Comparison of ENCODE assay signal across 8 mouse cellular contexts in the genomic region with DNA sequence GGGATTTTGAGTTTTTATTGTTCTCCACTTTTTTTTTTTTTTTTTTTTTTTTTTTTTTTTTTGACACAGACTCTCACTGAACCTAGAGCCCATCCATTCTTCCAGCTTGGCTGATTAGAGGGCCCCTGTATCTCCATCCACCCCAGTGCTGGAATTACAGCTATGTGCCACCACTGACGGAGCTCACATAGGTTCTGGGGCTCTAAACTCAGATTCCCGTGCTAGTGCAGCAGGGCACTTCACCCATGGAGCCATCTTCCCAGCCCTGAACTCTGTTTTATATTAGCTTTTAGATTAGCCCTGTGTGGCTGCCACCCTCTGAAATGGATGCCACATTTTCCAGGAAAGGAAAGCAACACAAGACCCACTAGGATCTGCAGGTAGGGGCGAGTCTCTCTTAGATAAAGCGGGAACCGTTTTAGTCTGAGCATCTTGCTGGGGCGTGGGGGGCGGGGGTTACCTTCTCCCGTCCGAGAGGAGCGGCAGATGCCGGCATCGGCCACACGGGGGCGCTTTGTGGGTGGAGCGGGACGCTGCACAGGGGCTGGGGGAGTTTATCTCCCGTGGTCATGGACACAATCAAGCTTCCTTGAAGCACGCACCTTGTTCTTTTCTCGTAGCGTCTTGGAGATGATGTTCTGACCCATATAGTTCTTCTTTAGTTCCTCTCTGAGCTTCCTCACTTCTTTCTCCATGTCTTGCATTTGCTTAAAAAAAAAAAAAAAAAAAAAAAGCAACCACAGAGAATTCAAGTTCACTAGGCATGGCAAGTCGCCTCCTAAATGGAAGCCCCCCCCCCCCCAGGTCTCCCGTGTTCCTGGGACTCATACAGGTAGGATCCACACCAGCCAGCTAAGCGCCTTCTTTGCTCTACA. TPM values are rescaled to one million over a fixed set of nuclear protein-coding genes. Genes with fewer than 3 reads are reported as not detected.
A peak's percentile ranks its signal among the peaks of the same experiment; 100 is the strongest.
DNase-seq lines count a peak whose midpoint lies in the region; ATAC-seq and TF ChIP-seq lines count a peak whose summit lies in the region.

No protein-coding gene starts in this region.

- H3K4me3 ChIP-seq in layer of hippocampus, adult 2 months = no peak overlapping the region
- no peak overlapping the region for H3K4me3 ChIP-seq in limb, embryonic 13.5 days

- H3K27me3 ChIP-seq in limb, embryonic 13.5 days = 0 out of 2 replicates have a peak, but pooled peaks cover 2% of the 10 kb centered on the region

- peaks cover 12% of the 10 kb centered on the region for H3K4me1 ChIP-seq in limb, embryonic 13.5 days

- WGBS in limb, embryonic 13.5 days = 10% methylated on average over 23 of the region's 23 CpGs

- no peaks in the 10 kb centered on the region for H3K36me3 ChIP-seq in limb, embryonic 13.5 days

- H3K9me3 ChIP-seq in limb, embryonic 13.5 days = peaks cover 8% of the 10 kb centered on the region

- intact Hi-C loops in heart, postnatal 36 days (cut with DNase I) = no loop called here

- H3K9ac ChIP-seq in limb, embryonic 13.5 days = no peak overlapping the region

- H3K4me2 ChIP-seq in limb, embryonic 13.5 days (replicated peaks) = peak overlapping the region; percentile 40

- peak; percentile 85 for TF ChIP-seq CTCF in layer of hippocampus, adult 2 months (conservative IDR thresholded peaks at IDR 0.05)

- DNase-seq in layer of hippocampus, adult 2 months (ENCODE audit: low spot score in 2 of 2) = peak in 1 of 2 experiments; percentile 70
- no peak for DNase-seq in layer of hippocampus, adult 9-10 months (ENCODE audit: low spot score)
- DNase-seq in NIH3T3 (ENCODE audit: low read depth) = peak; percentile 11
- peak; percentile 75 for DNase-seq in embryo, embryonic 11 days
- peak; percentile 42 to 59 for DNase-seq in heart, postnatal 36 days
- DNase-seq in natural killer cell, adult 2 months (ENCODE audit: low spot score in 2 of 2) = peak; percentile 47 to 56
- DNase-seq in yolk sac, embryonic 10.5 days (ENCODE audit: low spot score) = peak; percentile 31

- ATAC-seq in limb, embryonic 13.5 days (ENCODE audit: low FRiP score, low read depth) = no peak; the same call in 1 of the 2 replicates

- H3K27ac ChIP-seq in layer of hippocampus, adult 2 months = peak overlapping the region; percentile 86
- H3K27ac ChIP-seq in limb, embryonic 13.5 days = no peak overlapping the region

RNA-seq across cellular contexts. Expression of a gene that starts 51.8 kb away (rescaled TPM):
- 10 to 100 TPM in 1 of 2 experiments, 1 to 10 TPM in 1; 8.8 to 13.0 TPM for total RNA-seq in layer of hippocampus, adult 2 months (2021)
- not detected for total RNA-seq in heart, postnatal 36 days (2021)
- polyA plus RNA-seq in limb, embryonic 13.5 days (2015; fragmentation: Nextera tagmentation; extraction: Ambion mirVana) = 2.4 and 3.7 TPM in 2 replicates

Comparison
In these comparisons a context has a peak if more than half of its experiments do, and no peak if none do; other contexts are left out.
1. RNA of a gene that starts 51.8 kb away (total RNA-seq): 8.8 to 13.0 TPM in layer of hippocampus, adult 2 months; not detected in heart, postnatal 36 days; every median in the first group is over 4 times any median in the second.